Mouse (Mus musculus) T-helper 1 cell (primary cell): ENCODE data around the gene Chd2.

Experiments
- in situ Hi-C: fragments of 300-600 bp; cut with MboI, MseI; formaldehyde crosslinking; loops from one replicate; pipeline ENCODE4 v1.15.1; 2025; ENCODE audit warnings: high pct_unique_total_duplicates

Chd2 gene

GRCm38 (mm10) chr7:73414192-73414591 lies 127.4 kb downstream of the Chd2 start:
- in situ Hi-C loops = loop anchor here (10.0 kb wide), 1 partner anchor 241 kb away; no protein-coding TSS in a partner anchor

GRCm38 (mm10) chr7:73412419-73412818 lies 129.2 kb downstream of the Chd2 start:
- in situ Hi-C loops = loop anchor here (10.0 kb wide), 1 partner anchor 242 kb away; no protein-coding TSS in a partner anchor

- in situ Hi-C loops = loop anchor here (10.0 kb wide), 1 partner anchor 243 kb away; no protein-coding TSS in a partner anchor
These were observed 129.6 kb downstream of the Chd2 start for GRCm38 (mm10) chr7:73411986-73412385.

- in situ Hi-C loops = loop anchor here (10.0 kb wide), 1 partner anchor 243 kb away; no protein-coding TSS in a partner anchor
These were observed 130.1 kb downstream of the Chd2 start for GRCm38 (mm10) chr7:73411523-73411922.

GRCm38 (mm10) chr7:73405550-73405949 lies 136.1 kb downstream of the Chd2 start:
- in situ Hi-C loops = no loop called here

- in situ Hi-C loops = no loop called here
These were observed 138.1 kb downstream of the Chd2 start for GRCm38 (mm10) chr7:73403538-73403937.

- in situ Hi-C loops = no loop called here
These were observed 139.0 kb downstream of the Chd2 start for GRCm38 (mm10) chr7:73402671-73403070.

- in situ Hi-C loops = no loop called here
These were observed 139.5 kb downstream of the Chd2 start for GRCm38 (mm10) chr7:73402106-73402505.

GRCm38 (mm10) chr7:73400051-73400916 lies 141.3 kb downstream of the Chd2 start:
- in situ Hi-C loops = no loop called here

GRCm38 (mm10) chr7:73399501-73400044 lies 142.1 kb downstream of the Chd2 start:
- in situ Hi-C loops = no loop called here

GRCm38 (mm10) chr7:73398806-73399442 lies 142.7 kb downstream of the Chd2 start:
- in situ Hi-C loops = no loop called here

GRCm38 (mm10) chr7:73398319-73398718 lies 143.3 kb downstream of the Chd2 start:
- in situ Hi-C loops = no loop called here

- in situ Hi-C loops = no loop called here
These were observed 147.6 kb downstream of the Chd2 start for GRCm38 (mm10) chr7:73394013-73394409.

- in situ Hi-C loops = no loop called here
These were observed 148.2 kb downstream of the Chd2 start for GRCm38 (mm10) chr7:73393307-73394012.

GRCm38 (mm10) chr7:73392359-73392758 lies 149.3 kb downstream of the Chd2 start:
- in situ Hi-C loops = no loop called here

GRCm38 (mm10) chr7:73391518-73392321 lies 149.9 kb downstream of the Chd2 start:
- in situ Hi-C loops = no loop called here

- in situ Hi-C loops = no loop called here
These were observed 150.6 kb downstream of the Chd2 start for GRCm38 (mm10) chr7:73391002-73391517.

- in situ Hi-C loops = no loop called here
These were observed 151.1 kb downstream of the Chd2 start for GRCm38 (mm10) chr7:73390426-73391001.

GRCm38 (mm10) chr7:73389871-73390294 lies 151.7 kb downstream of the Chd2 start:
- in situ Hi-C loops = no loop called here

- in situ Hi-C loops = no loop called here
These were observed 152.2 kb downstream of the Chd2 start for GRCm38 (mm10) chr7:73389419-73389818.
